Mouse (Mus musculus) embryonic facial prominence, embryonic 14.5 days (tissue): ENCODE measurements around the gene Ttc7b. TPM values are rescaled to one million over a fixed set of nuclear protein-coding genes. Genes with fewer than 3 reads are reported as not detected.

Experiments
- ATAC-seq: fragments of 200-750 bp; cut with Nextera tagmentation; 2 replicates; pipeline ENCODE4 v1.8.0; 2017; ENCODE audit warnings: low read depth, moderate number of reproducible peaks, moderate TSS enrichment
- DNase-seq: peaks from one replicate; pipeline ENCODE4 v3.0.0-alpha.2; 2015; ENCODE audit warnings: low spot score
- H3K27ac ChIP-seq: fragments of 300-500 bp; sonication (generic); replicated peaks from 2 replicates; pipeline ENCODE4 v1.5.1; 2014; ENCODE audit warnings: low read depth, mild to moderate bottlenecking, low read length, moderate library complexity
- H3K27me3 ChIP-seq: fragments of 300-500 bp; sonication (generic); replicated peaks from 2 replicates; pipeline ENCODE4 v1.6.1; 2014; ENCODE audit warnings: low read length; ENCODE audit not compliant: control insufficient read depth, insufficient read depth
- H3K36me3 ChIP-seq: fragments of 300-500 bp; sonication (generic); 2 replicates; pipeline ENCODE4 v1.6.1; 2014; ENCODE audit warnings: low read length, mixed read lengths; ENCODE audit not compliant: control insufficient read depth, insufficient read depth
- H3K4me1 ChIP-seq: fragments of 300-500 bp; sonication (generic); 2 replicates; pipeline ENCODE4 v1.6.1; 2014; ENCODE audit warnings: antibody characterized with exemption, low read length; ENCODE audit not compliant: control insufficient read depth, insufficient read depth
- H3K4me2 ChIP-seq: fragments of 300-500 bp; sonication (generic); 2 replicates; pipeline ENCODE4 v1.6.1; 2014; ENCODE audit warnings: low read depth, mild to moderate bottlenecking, low read length, moderate library complexity, mixed read lengths
- H3K4me3 ChIP-seq: fragments of 300-500 bp; sonication (generic); 2 replicates; pipeline ENCODE4 v1.5.1; 2014; ENCODE audit warnings: low read depth, mild to moderate bottlenecking, low read length
- H3K9ac ChIP-seq: fragments of 300-500 bp; sonication (generic); 2 replicates; pipeline ENCODE4 v1.6.1; 2014; ENCODE audit warnings: low read depth, mild to moderate bottlenecking, low read length, moderate library complexity, mixed read lengths
- H3K9me3 ChIP-seq: fragments of 300-500 bp; sonication (generic); 2 replicates; pipeline ENCODE4 v1.6.1; 2016; ENCODE audit warnings: low read length; ENCODE audit not compliant: control insufficient read depth
- WGBS: fragments of 180-500 bp; shearing (Covaris S2); extraction: QIAGEN DNeasy Blood & Tissue Kit; methylation state at CpG from one replicate; pipeline ENCODE4 v1.1.7; 2014; 5-methylcytosine and 5-hydroxymethylcytosine counted together
- polyA plus RNA-seq: library from polyadenylated mRNA; unstranded; fragments of >200 nt; fragmentation: Nextera tagmentation; extraction: Ambion mirVana; gene quantifications from 2 replicates; pipeline ENCODE4 v1.2.1, GENCODE M21; 2014

Gene Ttc7b
- polyA plus RNA-seq, 1 experiment from 2014 or later, result 6.6 TPM

DNA sequence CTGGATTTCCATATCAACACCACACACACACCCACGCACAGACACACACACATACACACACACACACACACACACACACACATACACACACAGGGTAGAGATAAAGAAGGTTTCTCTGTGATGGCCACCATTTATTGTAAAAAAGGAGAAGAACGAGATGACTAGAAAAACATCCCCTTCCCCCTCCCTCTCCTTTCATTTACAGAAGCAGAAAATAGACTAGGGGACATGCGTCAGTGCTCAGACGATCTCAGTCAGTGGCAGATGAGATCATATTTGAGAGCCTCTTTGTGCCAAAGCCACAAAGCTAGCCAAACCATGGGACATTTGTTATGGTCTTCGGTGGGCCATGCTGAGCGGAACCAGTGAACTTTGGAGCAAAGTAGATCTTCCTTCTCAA is 75.4 kb downstream of the Ttc7b start:
- ATAC-seq, result no peak
- no peak overlapping the region for H3K4me2 ChIP-seq
- no peak overlapping the region for H3K27ac ChIP-seq
- H3K4me3 ChIP-seq, result no peak overlapping the region
- H3K9me3 ChIP-seq, result no peaks in the 10 kb centered on the region
- DNase-seq, result no peak
- peaks cover 10% of the 10 kb centered on the region; the same call in 1 of the 2 replicates for H3K36me3 ChIP-seq
- WGBS, result 84% methylated on average over 6 of the region's 6 CpGs
- H3K4me1 ChIP-seq, result peaks cover 12% of the 10 kb centered on the region; the same call in 1 of the 2 replicates
- no peak overlapping the region for H3K9ac ChIP-seq
- no peaks in the 10 kb centered on the region for H3K27me3 ChIP-seq

- no peak overlapping the region for H3K4me3 ChIP-seq
- H3K9me3 ChIP-seq, result no peaks in the 10 kb centered on the region
- H3K4me2 ChIP-seq, result no peak overlapping the region
- H3K27me3 ChIP-seq, result no peaks in the 10 kb centered on the region
- H3K36me3 ChIP-seq, result peaks cover 10% of the 10 kb centered on the region; the same call in 1 of the 2 replicates
- no peak for ATAC-seq
- no peak overlapping the region for H3K27ac ChIP-seq
- no peak overlapping the region for H3K9ac ChIP-seq
- 79% methylated on average over 3 of the region's 3 CpGs for WGBS
- peaks cover 12% of the 10 kb centered on the region; the same call in 1 of the 2 replicates for H3K4me1 ChIP-seq
- DNase-seq, result no peak
These were observed 75.9 kb downstream of the Ttc7b start for GRCm38 (mm10) chr12:100444671-100445165.

DNA sequence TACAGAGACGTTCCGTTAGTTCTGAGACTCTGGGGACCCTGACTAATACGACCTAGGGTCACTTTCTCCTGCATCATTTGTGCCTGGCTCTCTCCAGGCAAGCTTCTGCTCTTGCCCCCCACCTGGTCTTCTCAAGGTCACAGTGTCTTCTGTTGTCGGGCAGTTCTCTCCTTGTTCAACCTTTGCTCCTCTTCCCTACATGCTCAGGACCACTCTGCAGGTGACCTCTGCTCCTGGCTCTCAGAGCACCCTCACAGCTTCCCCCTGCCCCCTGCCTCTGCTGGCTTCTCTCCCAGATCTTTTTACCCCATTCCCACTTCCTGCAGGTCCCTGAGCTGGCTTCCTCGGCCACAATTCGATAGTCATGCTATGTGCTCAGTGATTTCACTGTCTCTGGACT is 77.2 kb downstream of the Ttc7b start:
- no peak for ATAC-seq
- peaks cover 12% of the 10 kb centered on the region; the same call in 1 of the 2 replicates for H3K4me1 ChIP-seq

GRCm38 (mm10) chr12:100441609-100442008 is 79.0 kb downstream of the Ttc7b start:
- Histone ChIP-seq H3K4me1 (no peaks in the 10 kb centered on the region), H3K27ac (no peak overlapping the region), H3K4me3 (no peak overlapping the region), H3K9ac (no peak overlapping the region), H3K27me3 (no peaks in the 10 kb centered on the region), H3K9me3 (no peaks in the 10 kb centered on the region), H3K4me2 (no peak overlapping the region), H3K36me3 (peaks cover 10% of the 10 kb centered on the region; the same call in 1 of the 2 replicates)
- DNase-seq (no peak), ATAC-seq (no peak)
- WGBS, result 88% methylated on average over 4 of the region's 4 CpGs

More for the DNA sequence above, 77.2 kb downstream of the Ttc7b start:
- Histone ChIP-seq H3K36me3 (peaks cover 10% of the 10 kb centered on the region; the same call in 1 of the 2 replicates), H3K9ac (no peak overlapping the region), H3K4me2 (no peak overlapping the region), H3K27ac (no peak overlapping the region), H3K4me3 (no peak overlapping the region), H3K27me3 (no peaks in the 10 kb centered on the region), H3K9me3 (no peaks in the 10 kb centered on the region)
- DNase-seq, result no peak
- WGBS, result 71% methylated on average over 6 of the region's 6 CpGs

- no peak overlapping the region for H3K4me2 ChIP-seq
- no peaks in the 10 kb centered on the region for H3K4me1 ChIP-seq
- H3K9ac ChIP-seq, result no peak overlapping the region
- H3K27me3 ChIP-seq, result no peaks in the 10 kb centered on the region
- no peaks in the 10 kb centered on the region for H3K9me3 ChIP-seq
- H3K4me3 ChIP-seq, result no peak overlapping the region
- ATAC-seq (no peak), DNase-seq (no peak)
- H3K36me3 ChIP-seq, result peaks cover 9% of the 10 kb centered on the region; the same call in 1 of the 2 replicates
- H3K27ac ChIP-seq, result no peak overlapping the region
- 80% methylated on average over 3 of the region's 3 CpGs for WGBS
These were observed 80.7 kb downstream of the Ttc7b start for GRCm38 (mm10) chr12:100439883-100440282.

GRCm38 (mm10) chr12:100439145-100439755 is 81.4 kb downstream of the Ttc7b start:
- no peak overlapping the region for H3K4me3 ChIP-seq
- H3K9ac ChIP-seq, result no peak overlapping the region
- DNase-seq, result no peak
- 0 out of 2 replicates have a peak, but pooled peaks cover 6% of the 10 kb centered on the region for H3K36me3 ChIP-seq
- no peaks in the 10 kb centered on the region for H3K27me3 ChIP-seq
- ATAC-seq, result no peak
- H3K4me1 ChIP-seq, result no peaks in the 10 kb centered on the region
- 70% methylated on average over 4 of the region's 4 CpGs for WGBS
- H3K4me2 ChIP-seq, result no peak overlapping the region
- H3K9me3 ChIP-seq, result no peaks in the 10 kb centered on the region
- H3K27ac ChIP-seq, result 0 out of 2 replicates have a peak overlapping the region, but pooled peaks have one; percentile 21

DNA sequence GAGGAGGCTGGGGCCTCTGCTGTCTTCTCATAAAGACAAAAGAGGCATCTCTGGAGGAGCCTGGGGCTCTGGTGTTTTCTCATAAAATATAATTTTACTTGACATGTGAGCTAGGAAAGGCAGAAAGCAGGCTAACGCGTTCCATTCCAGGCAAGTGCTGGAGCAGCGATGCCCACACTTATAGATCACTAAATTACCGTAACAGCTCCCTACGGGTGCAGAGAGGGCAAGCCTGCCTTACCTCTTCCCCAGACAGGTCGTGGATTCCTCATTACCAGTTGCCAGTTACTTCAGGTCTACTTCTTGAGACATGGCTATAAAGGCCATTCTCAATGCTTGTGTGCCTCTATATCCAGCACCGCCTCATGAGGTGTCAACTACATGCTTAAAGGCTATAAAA is 82.1 kb downstream of the Ttc7b start:
- Histone ChIP-seq H3K9ac (no peak overlapping the region), H3K9me3 (no peaks in the 10 kb centered on the region), H3K4me3 (no peak overlapping the region), H3K27me3 (no peaks in the 10 kb centered on the region), H3K27ac (peak overlapping the region; percentile 21; the same call in 1 of the 2 replicates), H3K4me1 (no peaks in the 10 kb centered on the region), H3K4me2 (no peak overlapping the region), H3K36me3 (0 out of 2 replicates have a peak, but pooled peaks cover 6% of the 10 kb centered on the region)
- ATAC-seq, result no peak
- DNase-seq, result no peak
- WGBS, result 68% methylated on average over 7 of the region's 7 CpGs

GRCm38 (mm10) chr12:100437862-100438261 is 82.8 kb downstream of the Ttc7b start:
- ATAC-seq, result no peak
- no peak for DNase-seq
- H3K9me3 ChIP-seq, result no peaks in the 10 kb centered on the region
- H3K27ac ChIP-seq, result no peak overlapping the region
- no peaks in the 10 kb centered on the region for H3K27me3 ChIP-seq
- H3K4me2 ChIP-seq, result no peak overlapping the region
- 86% methylated on average over 5 of the region's 5 CpGs for WGBS
- H3K4me3 ChIP-seq, result no peak overlapping the region
- no peaks in the 10 kb centered on the region for H3K4me1 ChIP-seq
- no peak overlapping the region for H3K9ac ChIP-seq
- 0 out of 2 replicates have a peak, but pooled peaks cover 6% of the 10 kb centered on the region for H3K36me3 ChIP-seq

DNA sequence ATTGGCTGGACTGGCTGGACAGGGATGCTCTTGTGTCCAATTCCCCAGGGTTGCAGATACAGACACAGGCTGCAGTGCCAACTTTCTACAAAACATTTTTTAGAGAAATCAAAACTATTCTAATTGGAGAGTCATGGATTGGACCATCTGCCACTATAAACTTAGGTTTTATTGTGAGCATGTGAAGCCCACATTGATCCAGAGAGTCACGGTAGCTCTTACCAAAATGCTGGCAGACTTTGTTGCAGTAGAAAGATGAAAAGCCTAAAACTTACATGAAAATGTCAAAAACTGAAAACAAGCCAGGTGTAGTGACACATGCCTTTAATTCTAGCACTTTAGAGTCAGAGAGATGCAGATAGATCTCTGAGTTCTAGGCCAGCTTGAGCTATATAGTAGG is 84.9 kb downstream of the Ttc7b start:
- H3K4me3 ChIP-seq, result no peak overlapping the region
- no peak for DNase-seq
- no peak overlapping the region for H3K27ac ChIP-seq
- 86% methylated on average over 1 of the region's 1 CpGs for WGBS
- no peaks in the 10 kb centered on the region for H3K4me1 ChIP-seq
- ATAC-seq, result no peak
- no peaks in the 10 kb centered on the region for H3K27me3 ChIP-seq
- no peak overlapping the region for H3K9ac ChIP-seq
- no peaks in the 10 kb centered on the region for H3K9me3 ChIP-seq
- no peak overlapping the region for H3K4me2 ChIP-seq
- no peaks in the 10 kb centered on the region for H3K36me3 ChIP-seq
